Mouse (Mus musculus): ENCODE data around the gene Il23a.

DNA sequence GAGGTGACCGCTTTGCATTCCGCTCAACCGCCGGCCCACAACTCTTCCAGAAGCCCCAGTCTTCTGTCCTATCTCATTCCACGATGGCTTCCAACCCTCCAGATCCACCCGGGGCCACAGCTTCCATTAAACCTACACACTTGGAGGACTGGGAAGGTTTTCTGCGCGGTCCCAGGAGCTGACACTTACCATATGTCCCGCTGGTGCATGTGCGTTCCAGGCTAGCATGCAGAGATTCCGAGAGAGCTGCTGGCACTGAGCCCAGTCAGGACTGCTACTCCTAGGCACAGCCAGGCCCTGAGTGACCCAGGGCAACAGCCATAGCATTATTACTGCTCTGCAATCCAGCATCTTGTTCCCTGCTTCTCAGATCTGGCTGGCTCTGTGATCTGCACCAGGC lies 930 bp downstream of the Il23a start:
- TF ChIP-seq CTCF (conservative IDR thresholded peaks at IDR 0.05; ENCODE audit: low read length) (no peak), POU5F1 (IDR thresholded peaks at IDR 0.05; ENCODE audit: borderline replicate concordance, low read length) (no peak)

Data from E14TG2a.4 (cell line).